Mouse (Mus musculus) naive thymus-derived CD4-positive, alpha-beta T cell, adult 2 months (primary cell): ENCODE data around the gene Btbd17.

Experiments
- DNase-seq: peaks from one replicate; pipeline ENCODE4 v3.0.0-alpha.2; 2011; ENCODE audit warnings: low read depth

Btbd17 gene

GRCm38 (mm10) chr11:114795848-114796322 is at the start of gene Btbd17:
Gene Btbd17 (minus strand): TSS chr11:114795945.
- no peak for DNase-seq

DNA sequence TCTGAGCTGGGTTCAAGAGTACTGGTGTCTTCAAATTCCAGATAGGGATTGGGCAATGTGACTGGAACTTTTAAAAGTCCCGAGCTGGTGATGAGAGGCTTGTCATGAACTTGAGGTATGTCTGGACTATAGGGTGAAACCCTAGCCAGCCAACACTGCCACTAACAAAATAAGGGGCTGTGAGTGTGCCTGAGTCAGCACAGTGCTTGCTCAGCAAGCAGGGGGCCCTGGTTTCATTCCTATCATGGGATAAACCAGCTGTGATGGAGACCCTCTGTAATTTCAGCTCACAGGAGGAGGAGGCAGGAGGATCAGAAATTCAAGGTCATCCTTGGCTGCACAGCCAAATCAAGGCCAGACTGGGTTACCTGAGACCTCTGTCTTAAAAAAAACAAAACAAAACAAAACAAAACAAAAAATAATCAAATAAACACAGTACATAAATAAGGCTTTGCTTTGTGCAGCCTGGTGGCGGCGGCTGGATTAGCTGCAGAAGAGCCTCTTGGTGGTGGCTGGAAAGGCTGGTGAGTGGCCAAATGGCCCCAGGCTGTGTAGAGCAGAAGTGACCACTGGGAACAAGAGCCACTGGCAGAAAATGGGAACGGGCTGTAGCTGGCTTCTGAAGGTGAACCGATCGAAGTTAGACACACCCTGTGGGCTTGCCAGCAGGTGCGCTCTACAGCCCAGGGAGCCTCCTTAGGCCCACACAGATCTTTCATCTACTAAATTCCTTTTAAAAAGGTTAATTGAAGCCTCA is 48.9 kb upstream of the Btbd17 start:
- DNase-seq, result no peak

GRCm38 (mm10) chr11:114843818-114844463 is 48.2 kb upstream of the Btbd17 start:
- DNase-seq, result no peak

- no peak for DNase-seq
Measured at GRCm38 (mm10) chr11:114833166-114833565, 37.4 kb upstream of the Btbd17 start.

DNA sequence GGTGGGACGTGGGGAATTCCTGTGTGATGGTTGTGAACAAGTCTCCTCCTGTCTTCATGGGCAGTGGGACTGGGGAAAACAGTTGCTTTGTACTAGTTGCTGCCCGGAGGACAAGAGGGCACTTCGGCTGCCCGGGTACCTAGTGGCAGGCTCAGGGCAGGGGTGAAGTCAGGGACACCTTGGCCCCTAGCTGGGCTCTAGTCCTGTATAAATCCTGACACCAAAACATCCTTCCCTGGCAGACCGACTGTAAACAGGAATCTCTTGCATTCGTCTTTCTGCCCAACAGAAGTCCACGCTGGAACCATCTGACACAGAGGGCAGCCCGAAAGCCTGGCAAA is 34.7 kb upstream of the Btbd17 start:
- no peak for DNase-seq

GRCm38 (mm10) chr11:114829499-114830432 is 34.0 kb upstream of the Btbd17 start:
- DNase-seq, result no peak

GRCm38 (mm10) chr11:114826686-114827085 is 30.9 kb upstream of the Btbd17 start:
- DNase-seq, result no peak

- no peak for DNase-seq
Measured at GRCm38 (mm10) chr11:114823199-114823725, 27.5 kb upstream of the Btbd17 start.

- DNase-seq, result no peak
Measured at GRCm38 (mm10) chr11:114822727-114823126, 27.0 kb upstream of the Btbd17 start.

GRCm38 (mm10) chr11:114821325-114821724 is 25.6 kb upstream of the Btbd17 start:
- DNase-seq, result no peak

DNA sequence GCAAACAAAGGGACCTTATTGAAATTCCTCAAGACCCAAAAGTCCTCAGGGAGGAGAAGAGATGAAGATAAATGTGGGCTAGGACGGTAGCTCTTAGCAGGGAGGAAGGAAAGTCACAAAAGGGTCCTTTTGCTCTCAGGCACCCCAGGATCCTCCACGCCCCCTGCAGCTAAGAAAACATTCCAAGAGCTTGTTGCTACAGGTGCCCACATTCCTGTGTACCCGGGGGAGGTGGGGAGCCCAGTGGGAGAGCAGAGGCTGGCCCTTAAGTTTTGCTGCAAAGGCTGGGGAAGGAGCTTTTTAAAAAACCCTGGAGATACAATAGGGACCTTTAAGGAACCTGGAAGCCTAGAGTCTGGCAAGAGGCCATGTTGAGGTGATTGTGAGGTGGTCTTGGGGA is 24.7 kb upstream of the Btbd17 start:
- no peak for DNase-seq

- no peak for DNase-seq
Measured at GRCm38 (mm10) chr11:114819110-114819509, 23.4 kb upstream of the Btbd17 start.

GRCm38 (mm10) chr11:114818185-114818584 is 22.4 kb upstream of the Btbd17 start:
- no peak for DNase-seq

GRCm38 (mm10) chr11:114816934-114817333 is 21.2 kb upstream of the Btbd17 start:
- no peak for DNase-seq

- DNase-seq, result no peak
Measured at GRCm38 (mm10) chr11:114814873-114815592, 19.3 kb upstream of the Btbd17 start.

GRCm38 (mm10) chr11:114812731-114813240 is 17.0 kb upstream of the Btbd17 start:
- DNase-seq, result peak; percentile 91

GRCm38 (mm10) chr11:114810344-114810743 is 14.6 kb upstream of the Btbd17 start:
- DNase-seq, result no peak

DNA sequence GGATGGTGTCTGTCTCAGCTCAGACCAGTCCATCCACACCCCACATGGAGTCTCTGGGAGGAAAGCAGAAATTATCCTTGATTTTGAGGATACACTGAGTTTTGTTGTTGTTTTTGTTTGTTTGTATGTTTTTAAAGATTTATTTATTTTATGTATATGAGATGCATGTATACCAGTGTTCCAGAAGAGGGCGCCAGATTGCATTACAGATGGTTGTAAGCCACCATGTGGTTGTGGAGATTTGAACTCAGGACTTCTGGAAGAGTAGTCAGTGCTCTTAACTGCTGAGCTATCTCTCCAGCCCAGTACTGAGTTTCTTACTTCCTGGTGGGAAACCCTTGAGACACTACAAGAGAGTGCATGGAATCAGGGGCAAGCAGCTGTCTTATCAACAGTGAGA is 13.6 kb upstream of the Btbd17 start:
- DNase-seq, result peak; percentile 47

DNA sequence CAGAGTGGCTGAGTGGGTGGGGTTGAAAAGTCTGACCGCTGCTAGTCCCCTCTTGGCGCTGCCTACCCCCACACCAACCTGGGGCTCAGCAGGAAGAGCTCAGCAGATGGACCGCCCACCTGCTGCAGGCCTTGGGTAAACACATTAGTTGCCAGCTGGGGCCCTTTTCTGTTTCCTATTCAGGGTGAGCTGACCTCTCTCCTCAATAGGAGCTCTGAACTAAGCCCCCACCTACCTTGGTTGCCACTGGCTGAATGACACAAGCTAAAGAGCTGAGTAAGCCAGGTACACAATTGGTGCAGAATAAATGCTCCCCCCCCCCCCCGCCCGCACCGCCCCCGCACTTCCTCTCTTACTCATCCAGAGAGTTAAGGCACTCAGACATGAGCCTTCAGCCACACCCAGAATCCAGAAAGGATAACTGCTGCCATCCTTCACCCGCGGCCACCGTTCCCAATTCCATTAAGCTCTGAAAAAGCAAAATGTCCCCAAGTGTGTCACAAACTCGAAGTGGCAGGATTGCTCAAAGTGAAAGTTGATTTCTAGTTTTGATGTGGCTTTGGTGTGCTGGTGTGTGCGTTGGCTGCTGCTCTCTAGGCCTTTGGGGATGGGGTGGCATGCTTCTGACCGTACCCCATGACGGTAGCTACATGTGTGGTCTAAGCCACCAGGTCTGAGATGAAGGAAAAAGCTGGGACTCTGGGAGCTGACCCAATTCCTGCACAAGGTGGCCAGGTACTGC is 12.1 kb upstream of the Btbd17 start:
- DNase-seq, result peak; percentile 71

DNA sequence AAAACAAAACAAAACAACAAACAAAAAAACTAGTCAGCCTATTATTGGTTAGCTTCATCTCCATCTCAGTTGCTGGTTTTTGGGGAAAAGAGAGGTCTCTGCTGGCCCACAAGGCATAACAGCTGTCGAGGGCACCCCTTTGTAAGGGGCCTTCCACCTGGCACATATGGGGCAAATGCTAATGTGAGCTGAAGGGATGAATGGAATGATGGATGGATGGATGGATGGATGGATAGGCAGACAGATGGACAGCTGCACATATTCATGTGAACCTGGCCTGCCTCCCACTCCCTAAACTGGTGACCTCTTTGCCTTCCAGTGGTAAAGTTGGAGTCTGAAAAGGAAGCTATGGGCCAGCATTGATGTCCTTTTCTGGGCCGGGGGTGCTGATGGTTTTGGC is 11.3 kb upstream of the Btbd17 start:
- no peak for DNase-seq

DNA sequence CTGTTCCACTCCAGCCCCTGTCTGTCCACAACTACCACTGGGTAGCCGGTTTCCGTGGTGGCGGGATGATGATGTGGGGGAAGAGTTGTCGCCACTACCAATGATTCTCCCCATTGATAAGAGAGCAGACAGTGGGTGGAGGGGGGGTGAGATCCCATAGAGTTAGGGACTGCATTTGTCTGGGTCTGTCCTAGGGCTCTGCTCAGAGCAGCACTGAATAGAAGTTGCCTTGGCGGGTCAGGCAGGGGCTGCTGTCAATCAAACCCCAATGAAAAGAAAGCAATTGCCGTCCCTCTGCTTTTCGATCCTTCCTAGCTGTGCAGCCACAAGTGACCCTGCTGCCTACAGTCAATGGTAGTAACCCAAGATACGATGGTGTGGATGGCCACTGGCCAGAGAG is 8.2 kb upstream of the Btbd17 start:
- DNase-seq, result no peak
